Mouse (Mus musculus): ENCODE measurements around the gene Alyref. TPM values are rescaled to one million over a fixed set of nuclear protein-coding genes. Genes with fewer than 3 reads are reported as not detected.

Gene Alyref
- polyA plus RNA-seq (2012): 56.7 and 59.1 TPM in 2 replicates

DNA sequence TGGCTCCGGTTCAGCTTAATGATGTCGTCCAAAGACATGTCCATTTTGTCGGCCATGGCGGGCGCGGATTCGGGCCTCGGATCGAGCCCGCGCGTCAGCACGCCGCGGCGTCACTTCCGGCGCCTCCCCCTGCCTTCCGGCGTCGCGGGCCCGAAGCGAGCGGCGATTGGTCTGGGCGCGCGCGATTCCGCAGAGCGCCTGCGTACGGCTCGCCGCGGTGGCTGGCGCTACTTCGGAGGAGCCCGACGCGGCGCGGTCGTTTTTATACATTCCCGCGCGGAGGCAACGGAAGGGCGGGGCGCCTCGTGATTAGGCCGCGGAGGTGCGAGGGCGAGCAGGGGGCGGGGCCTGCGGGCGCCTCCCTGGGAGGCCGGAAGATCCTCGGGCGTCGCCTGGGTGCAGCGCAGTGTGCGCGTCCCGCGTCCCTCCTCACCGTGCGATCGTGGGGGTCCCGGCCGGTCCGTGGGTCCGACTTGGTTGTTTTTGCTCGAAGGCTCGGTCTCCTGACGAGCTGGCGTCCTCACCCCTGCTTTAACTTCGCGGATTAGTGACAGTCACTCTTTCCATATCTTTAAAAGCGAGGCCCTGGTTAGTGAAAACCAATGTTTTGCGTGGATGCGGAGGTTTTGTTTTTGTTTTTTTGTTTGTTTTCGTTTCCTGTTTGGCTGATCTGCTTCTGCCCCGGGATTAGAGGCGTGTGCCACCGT is at the start of gene Alyref, which contains the start of gene Anapc11:
Alyref (minus strand) TSS at position 83 of the 707 bp plus-strand sequence.
Anapc11 (plus strand) TSS at position 139 of the 707 bp plus-strand sequence.
- Histone ChIP-seq H3K4me1 (ENCODE audit: control insufficient read depth) (peaks cover 79% of the 10 kb centered on the region), H3K27me3 (ENCODE audit: control insufficient read depth) (no peaks in the 10 kb centered on the region), H3K9me3 (ENCODE audit: control insufficient read depth, low read length) (no peaks in the 10 kb centered on the region), H3K36me3 (ENCODE audit: control insufficient read depth) (peaks cover 76% of the 10 kb centered on the region), H3K4me3 (replicated peaks) (peak within 1 kb of the TSS; percentile 97)
- TF ChIP-seq GATA1 (IDR thresholded peaks at IDR 0.05; ENCODE audit: low read length) (no peak), TAL1 (IDR thresholded peaks at IDR 0.05; ENCODE audit: low read length) (no peak)

DNA sequence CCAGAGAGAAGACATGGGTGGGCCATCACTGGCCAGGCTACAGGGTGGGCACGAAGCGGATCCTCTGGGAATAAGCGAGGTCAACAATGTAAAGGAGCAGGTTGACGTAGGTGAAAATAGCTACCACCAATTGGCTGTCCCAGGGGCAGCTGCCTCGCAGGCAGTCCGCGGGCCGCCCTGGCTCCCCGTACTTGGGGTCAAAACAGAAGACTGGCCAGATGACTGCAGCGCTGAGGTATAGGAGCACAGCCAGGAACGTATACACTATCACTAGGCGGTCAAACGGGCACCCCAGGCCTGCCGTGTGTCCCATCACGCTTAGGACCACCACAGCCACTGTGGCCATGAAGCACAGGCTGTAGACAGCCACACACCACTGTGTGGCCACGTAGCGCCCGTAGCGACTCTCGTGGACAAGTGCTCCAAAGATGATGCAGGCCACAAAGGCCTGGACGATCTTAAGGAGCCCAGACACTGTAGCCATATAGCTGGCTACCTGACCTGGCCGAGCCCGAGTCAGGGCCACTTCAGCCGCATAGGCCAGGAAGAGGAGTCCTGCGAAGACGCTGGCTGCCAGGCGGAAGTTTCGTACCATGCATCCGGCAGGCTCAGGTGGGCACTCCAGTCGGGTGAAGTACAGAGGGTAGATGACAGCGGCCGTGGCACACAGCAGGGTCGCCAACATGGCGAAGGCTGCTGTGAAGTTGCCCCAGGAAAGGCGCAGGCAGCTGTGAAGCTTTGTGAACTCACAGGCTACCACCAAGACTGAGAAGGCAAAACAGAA is 49.1 kb upstream of the Alyref start:
- Histone ChIP-seq H3K4me1 (ENCODE audit: control insufficient read depth) (peaks cover 28% of the 10 kb centered on the region), H3K9me3 (ENCODE audit: control insufficient read depth, low read length) (no peaks in the 10 kb centered on the region), H3K27me3 (ENCODE audit: control insufficient read depth) (peaks cover 54% of the 10 kb centered on the region), H3K36me3 (ENCODE audit: control insufficient read depth) (no peaks in the 10 kb centered on the region), H3K4me3 (replicated peaks) (no peak overlapping the region)
- TF ChIP-seq GATA1 (IDR thresholded peaks at IDR 0.05; ENCODE audit: low read length) (no peak), TAL1 (IDR thresholded peaks at IDR 0.05; ENCODE audit: low read length) (no peak)

DNA sequence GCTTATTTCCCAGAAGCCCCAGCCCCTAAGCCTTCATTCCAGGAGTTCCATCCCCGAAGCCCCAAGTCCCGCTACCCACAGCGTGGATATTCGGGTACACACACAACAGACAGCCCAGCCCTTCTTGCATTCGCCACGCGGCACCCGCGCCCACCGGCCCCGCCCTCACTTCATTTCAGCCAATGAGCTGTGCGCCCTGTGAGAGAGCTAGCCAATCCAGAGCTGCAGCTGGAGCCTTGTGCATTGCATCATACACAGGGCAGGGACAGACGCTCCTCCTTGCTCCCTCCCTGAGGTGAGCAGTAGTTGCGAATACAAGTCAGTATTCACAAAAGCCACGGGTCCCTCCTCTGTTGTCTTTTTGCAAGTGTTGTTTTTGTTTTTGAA is 45.4 kb upstream of the Alyref start, which contains the start of gene Pycr1:
Pycr1 (minus strand) TSS at position 169 of the 387 bp plus-strand sequence.
- Histone ChIP-seq H3K4me1 (ENCODE audit: control insufficient read depth) (peaks cover 33% of the 10 kb centered on the region), H3K36me3 (ENCODE audit: control insufficient read depth) (no peaks in the 10 kb centered on the region), H3K27me3 (ENCODE audit: control insufficient read depth) (peaks cover 52% of the 10 kb centered on the region), H3K9me3 (ENCODE audit: control insufficient read depth, low read length) (no peaks in the 10 kb centered on the region), H3K4me3 (replicated peaks) (peak within 1 kb of the TSS; percentile 65)
- no peak for TF ChIP-seq GATA1 (IDR thresholded peaks at IDR 0.05; ENCODE audit: low read length)
- no peak for TF ChIP-seq TAL1 (IDR thresholded peaks at IDR 0.05; ENCODE audit: low read length)

DNA sequence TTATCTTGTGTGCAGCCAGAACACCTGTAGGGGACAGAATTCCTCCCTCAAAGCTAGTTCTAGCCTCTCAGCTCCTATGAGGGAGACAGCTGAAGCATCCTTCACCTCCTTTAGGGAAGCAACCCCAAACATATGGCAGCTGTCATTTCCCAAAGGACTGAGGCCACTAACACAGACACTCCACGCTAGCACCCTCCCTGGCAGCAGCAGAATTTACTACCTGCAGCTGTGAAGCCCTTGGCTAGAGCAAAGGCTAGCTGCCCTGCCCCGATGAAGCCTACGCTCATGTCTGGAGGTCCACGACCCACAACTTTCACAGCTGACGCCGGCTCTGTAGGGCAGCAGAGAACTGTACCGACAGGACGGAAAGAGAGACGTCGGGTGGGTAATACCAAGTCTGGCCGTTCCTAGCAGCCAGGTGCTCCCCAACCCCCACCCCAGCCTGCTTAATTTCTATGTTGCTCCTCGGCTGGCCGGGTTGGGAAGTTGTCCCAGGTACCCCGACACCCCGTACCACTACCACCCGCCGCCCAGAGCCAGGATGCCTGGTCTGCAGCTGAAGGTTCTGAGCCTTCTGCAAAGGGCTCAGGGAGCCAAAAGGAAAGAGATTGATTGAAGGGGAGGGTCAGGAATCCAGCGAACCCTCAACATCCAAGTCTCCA is 44.9 kb upstream of the Alyref start:
- Histone ChIP-seq H3K4me3 (replicated peaks) (peak overlapping the region; percentile 65), H3K27me3 (ENCODE audit: control insufficient read depth) (peaks cover 49% of the 10 kb centered on the region), H3K4me1 (ENCODE audit: control insufficient read depth) (peaks cover 31% of the 10 kb centered on the region), H3K36me3 (ENCODE audit: control insufficient read depth) (no peaks in the 10 kb centered on the region), H3K9me3 (ENCODE audit: control insufficient read depth, low read length) (no peaks in the 10 kb centered on the region)
- no peak for TF ChIP-seq TAL1 (IDR thresholded peaks at IDR 0.05; ENCODE audit: low read length)
- no peak for TF ChIP-seq GATA1 (IDR thresholded peaks at IDR 0.05; ENCODE audit: low read length)

DNA sequence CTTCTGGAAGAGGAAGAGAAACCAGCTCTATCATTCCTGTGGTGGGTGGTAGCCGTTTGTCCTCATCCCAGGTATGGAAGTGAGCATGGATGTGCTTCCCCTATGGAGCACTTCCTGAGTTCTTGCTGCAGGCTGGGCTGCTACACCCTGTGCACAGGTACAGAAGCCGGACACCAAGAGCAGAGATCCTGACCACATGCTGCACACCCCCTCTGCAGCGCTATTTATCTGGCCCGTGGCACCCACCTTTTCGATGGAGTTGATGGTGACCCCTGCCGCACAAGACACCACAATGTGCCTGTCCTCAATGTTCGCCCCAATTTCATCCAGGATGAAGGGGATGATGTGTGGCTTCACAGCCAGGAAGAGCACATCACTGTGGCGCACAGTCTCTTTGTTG is 43.7 kb upstream of the Alyref start:
- TF ChIP-seq TAL1 (IDR thresholded peaks at IDR 0.05; ENCODE audit: low read length) (no peak), GATA1 (IDR thresholded peaks at IDR 0.05; ENCODE audit: low read length) (no peak)
- peaks cover 38% of the 10 kb centered on the region for H3K27me3 ChIP-seq (ENCODE audit: control insufficient read depth)
- peaks cover 28% of the 10 kb centered on the region for H3K4me1 ChIP-seq (ENCODE audit: control insufficient read depth)
- no peak overlapping the region for H3K4me3 ChIP-seq (replicated peaks)
- H3K36me3 ChIP-seq (ENCODE audit: control insufficient read depth): 0 out of 2 replicates have a peak, but pooled peaks cover 2% of the 10 kb centered on the region
- no peaks in the 10 kb centered on the region for H3K9me3 ChIP-seq (ENCODE audit: control insufficient read depth, low read length)

DNA sequence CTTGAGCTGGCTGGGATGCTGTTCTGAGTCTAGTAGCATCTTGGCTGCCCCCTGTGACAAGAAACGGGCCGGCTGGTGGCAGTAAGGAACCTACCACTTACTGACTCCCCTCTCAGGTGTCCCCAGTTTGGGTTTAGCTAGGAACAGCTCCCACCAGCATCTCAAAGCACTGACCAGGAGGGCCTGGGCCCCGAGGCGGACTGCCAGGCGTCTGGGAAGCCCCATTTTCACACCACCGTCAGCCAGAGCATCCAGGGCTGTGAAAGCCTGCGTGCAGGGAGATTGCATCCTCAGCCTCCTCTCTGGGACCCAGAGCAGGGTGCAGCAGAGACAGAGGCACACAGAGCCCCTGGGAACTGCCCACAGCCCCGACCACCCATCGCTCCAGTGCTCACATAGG is 43.1 kb upstream of the Alyref start:
- Histone ChIP-seq H3K36me3 (ENCODE audit: control insufficient read depth) (0 out of 2 replicates have a peak, but pooled peaks cover 2% of the 10 kb centered on the region), H3K4me1 (ENCODE audit: control insufficient read depth) (peaks cover 31% of the 10 kb centered on the region)

DNA sequence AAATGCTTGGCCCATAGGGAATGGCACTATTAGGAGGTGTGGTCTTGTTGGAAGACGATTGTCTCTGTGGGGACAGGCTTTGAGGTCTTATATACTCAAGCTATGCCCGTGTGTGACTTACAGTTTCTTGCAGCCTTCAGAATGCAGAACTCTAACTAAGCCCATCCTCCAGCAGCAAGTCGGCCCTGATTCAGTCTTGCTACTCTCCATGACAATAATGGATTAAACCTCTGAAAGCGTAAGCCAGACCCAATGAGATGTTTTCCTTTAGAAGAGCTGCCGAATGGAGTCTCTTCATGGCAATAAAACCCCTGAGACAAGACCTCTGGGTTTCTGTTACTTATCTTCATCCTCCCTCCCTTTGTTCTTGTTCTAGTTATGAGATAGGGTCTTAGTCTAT is 36.6 kb upstream of the Alyref start:
- Histone ChIP-seq H3K27me3 (ENCODE audit: control insufficient read depth) (no peaks in the 10 kb centered on the region), H3K36me3 (ENCODE audit: control insufficient read depth) (peaks cover 21% of the 10 kb centered on the region), H3K9me3 (ENCODE audit: control insufficient read depth, low read length) (no peaks in the 10 kb centered on the region), H3K4me3 (replicated peaks) (peak overlapping the region; percentile 83), H3K4me1 (ENCODE audit: control insufficient read depth) (peaks cover 54% of the 10 kb centered on the region)
- TF ChIP-seq GATA1 (IDR thresholded peaks at IDR 0.05; ENCODE audit: low read length) (no peak), TAL1 (IDR thresholded peaks at IDR 0.05; ENCODE audit: low read length) (no peak)

More for the DNA sequence above, 43.1 kb upstream of the Alyref start:
- Histone ChIP-seq H3K27me3 (ENCODE audit: control insufficient read depth) (peaks cover 33% of the 10 kb centered on the region), H3K9me3 (ENCODE audit: control insufficient read depth, low read length) (no peaks in the 10 kb centered on the region), H3K4me3 (replicated peaks) (no peak overlapping the region)
- no peak for TF ChIP-seq GATA1 (IDR thresholded peaks at IDR 0.05; ENCODE audit: low read length)
- no peak for TF ChIP-seq TAL1 (IDR thresholded peaks at IDR 0.05; ENCODE audit: low read length)

DNA sequence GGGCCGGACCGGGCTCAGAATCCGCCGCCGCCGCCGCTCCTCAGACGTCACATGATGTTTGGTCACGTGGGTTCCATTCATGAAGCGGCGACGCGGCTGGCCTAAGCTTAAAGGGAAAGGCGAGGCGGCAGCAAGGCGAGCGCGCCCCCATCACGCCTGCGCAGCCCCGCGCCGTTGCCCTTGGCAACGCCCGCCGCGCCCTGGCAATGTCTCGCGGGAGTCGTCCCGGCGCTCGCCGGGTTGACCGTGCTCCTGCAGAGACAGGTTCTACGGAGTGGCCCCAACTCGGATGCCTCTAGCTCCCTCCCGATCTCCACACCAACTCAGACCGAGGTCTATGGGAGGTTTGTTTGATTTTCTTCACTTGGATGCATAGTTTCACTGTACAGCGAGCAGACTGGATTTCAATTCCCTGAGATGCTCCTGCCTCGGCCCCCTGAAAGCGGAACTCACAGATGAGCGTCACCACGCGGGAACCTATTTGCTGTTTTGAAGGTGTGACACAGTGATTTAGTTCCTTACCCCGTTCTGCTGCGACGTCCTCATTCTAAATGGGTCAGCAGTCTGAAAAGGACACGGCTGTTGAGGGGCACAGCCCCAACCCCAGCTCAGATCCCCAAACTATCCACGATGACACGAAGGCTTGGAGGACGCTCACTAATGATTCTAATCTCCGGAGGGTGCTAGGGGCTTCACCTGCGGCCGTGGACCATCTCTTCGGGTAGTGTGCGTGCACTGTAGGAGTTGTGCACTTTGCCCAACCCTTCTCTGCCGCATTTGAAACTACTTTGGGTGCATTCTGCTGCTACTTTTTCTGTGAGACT is 35.6 kb upstream of the Alyref start, which contains the start of gene Mafg:
Mafg (minus strand) TSS at position 81 of the 824 bp plus-strand sequence.
- H3K36me3 ChIP-seq (ENCODE audit: control insufficient read depth): peaks cover 32% of the 10 kb centered on the region
- H3K27me3 ChIP-seq (ENCODE audit: control insufficient read depth): no peaks in the 10 kb centered on the region
- TF ChIP-seq TAL1 (IDR thresholded peaks at IDR 0.05; ENCODE audit: low read length): no peak
- no peak for TF ChIP-seq GATA1 (IDR thresholded peaks at IDR 0.05; ENCODE audit: low read length)
- H3K4me3 ChIP-seq (replicated peaks): peak within 1 kb of the TSS; percentile 83
- no peaks in the 10 kb centered on the region for H3K9me3 ChIP-seq (ENCODE audit: control insufficient read depth, low read length)
- peaks cover 65% of the 10 kb centered on the region for H3K4me1 ChIP-seq (ENCODE audit: control insufficient read depth)

All from erythroblast, embryonic 14.5 days (primary cell).